Mouse (Mus musculus): ENCODE measurements at regions not wholly inside any gene's neighbourhood (a gene's known extent, or its start where the extent isn't known, plus 50 kb on each side); places are given as distances from the start of the nearest gene placed in this dataset.

GRCm38 (mm10) chr15:67546896-67547400 lies 1046.2 kb upstream of the Lrrc6 start:
- H3K27me3 ChIP-seq, result no peaks in the 10 kb centered on the region
- H3K9me3 ChIP-seq (replicated peaks), result no peaks in the 10 kb centered on the region
- no peak overlapping the region for H3K27ac ChIP-seq
- no peak overlapping the region for H3K4me3 ChIP-seq
- WGBS, result 78% methylated on average over 1 of the region's 1 CpGs
- no peaks in the 10 kb centered on the region for H3K36me3 ChIP-seq
- no peak for ATAC-seq (replicated peaks; ENCODE audit: insufficient number of reproducible peaks, insufficient read depth, low FRiP score, low read depth)
- no peak overlapping the region for H3K4me2 ChIP-seq
- H3K9ac ChIP-seq, result no peak overlapping the region
- H3K4me1 ChIP-seq (replicated peaks), result no peaks in the 10 kb centered on the region

- no peak overlapping the region for H3K4me3 ChIP-seq
- H3K9me3 ChIP-seq (replicated peaks), result no peaks in the 10 kb centered on the region
- H3K9ac ChIP-seq, result no peak overlapping the region
- H3K27me3 ChIP-seq, result no peaks in the 10 kb centered on the region
- no peak overlapping the region for H3K4me2 ChIP-seq
- WGBS, result 60% methylated on average over 6 of the region's 6 CpGs
- no peaks in the 10 kb centered on the region for H3K4me1 ChIP-seq (replicated peaks)
- H3K36me3 ChIP-seq, result no peaks in the 10 kb centered on the region
- no peak overlapping the region for H3K27ac ChIP-seq
- ATAC-seq (replicated peaks; ENCODE audit: insufficient number of reproducible peaks, insufficient read depth, low FRiP score, low read depth), result no peak
These were observed 1045.0 kb upstream of the Lrrc6 start for GRCm38 (mm10) chr15:67545745-67546144.

- no peaks in the 10 kb centered on the region for H3K27me3 ChIP-seq
- no peaks in the 10 kb centered on the region for H3K9me3 ChIP-seq (replicated peaks)
- no peak overlapping the region for H3K27ac ChIP-seq
- no peaks in the 10 kb centered on the region for H3K4me1 ChIP-seq (replicated peaks)
- no peak overlapping the region for H3K4me2 ChIP-seq
- no peak for ATAC-seq (replicated peaks; ENCODE audit: insufficient number of reproducible peaks, insufficient read depth, low FRiP score, low read depth)
- H3K9ac ChIP-seq, result no peak overlapping the region
- H3K36me3 ChIP-seq, result no peaks in the 10 kb centered on the region
- no peak overlapping the region for H3K4me3 ChIP-seq
These were observed 1013.0 kb upstream of the Lrrc6 start for GRCm38 (mm10) chr15:67513722-67514121.

- Histone ChIP-seq H3K4me2 (no peak overlapping the region), H3K27me3 (no peaks in the 10 kb centered on the region), H3K36me3 (no peaks in the 10 kb centered on the region), H3K4me1 (replicated peaks) (no peaks in the 10 kb centered on the region), H3K9ac (no peak overlapping the region), H3K27ac (no peak overlapping the region), H3K4me3 (no peak overlapping the region), H3K9me3 (replicated peaks) (no peaks in the 10 kb centered on the region)
- 82% methylated on average over 7 of the region's 7 CpGs for WGBS
- ATAC-seq (replicated peaks; ENCODE audit: insufficient number of reproducible peaks, insufficient read depth, low FRiP score, low read depth), result no peak
These were observed 994.4 kb upstream of the Lrrc6 start for GRCm38 (mm10) chr15:67495001-67495658.

- no peaks in the 10 kb centered on the region for H3K9me3 ChIP-seq (replicated peaks)
- H3K27me3 ChIP-seq, result no peaks in the 10 kb centered on the region
- no peak overlapping the region for H3K27ac ChIP-seq
- WGBS, result 78% methylated on average over 2 of the region's 2 CpGs
- H3K4me3 ChIP-seq, result no peak overlapping the region
- no peak overlapping the region for H3K9ac ChIP-seq
- no peaks in the 10 kb centered on the region for H3K36me3 ChIP-seq
- ATAC-seq (replicated peaks; ENCODE audit: insufficient number of reproducible peaks, insufficient read depth, low FRiP score, low read depth), result no peak
- no peak overlapping the region for H3K4me2 ChIP-seq
- H3K4me1 ChIP-seq (replicated peaks), result no peaks in the 10 kb centered on the region
These were observed 981.0 kb upstream of the Lrrc6 start for GRCm38 (mm10) chr15:67481733-67482132.

- no peaks in the 10 kb centered on the region for H3K27me3 ChIP-seq
- no peak overlapping the region for H3K4me3 ChIP-seq
- H3K9me3 ChIP-seq (replicated peaks), result no peaks in the 10 kb centered on the region
- H3K4me1 ChIP-seq (replicated peaks), result no peaks in the 10 kb centered on the region
- H3K27ac ChIP-seq, result no peak overlapping the region
- ATAC-seq (replicated peaks; ENCODE audit: insufficient number of reproducible peaks, insufficient read depth, low FRiP score, low read depth), result no peak
- H3K9ac ChIP-seq, result no peak overlapping the region
- WGBS, result 84% methylated on average over 5 of the region's 5 CpGs
- H3K36me3 ChIP-seq, result no peaks in the 10 kb centered on the region
- H3K4me2 ChIP-seq, result no peak overlapping the region
These were observed 973.6 kb upstream of the Lrrc6 start for GRCm38 (mm10) chr15:67474325-67474724.

- no peak overlapping the region for H3K27ac ChIP-seq
- no peaks in the 10 kb centered on the region for H3K9me3 ChIP-seq (replicated peaks)
- no peak overlapping the region for H3K9ac ChIP-seq
- H3K4me1 ChIP-seq (replicated peaks), result no peaks in the 10 kb centered on the region
- no peak overlapping the region for H3K4me2 ChIP-seq
- H3K27me3 ChIP-seq, result no peaks in the 10 kb centered on the region
- ATAC-seq (replicated peaks; ENCODE audit: insufficient number of reproducible peaks, insufficient read depth, low FRiP score, low read depth), result no peak
- H3K4me3 ChIP-seq, result no peak overlapping the region
- H3K36me3 ChIP-seq, result no peaks in the 10 kb centered on the region
These were observed 972.3 kb upstream of the Lrrc6 start for GRCm38 (mm10) chr15:67472979-67473378.

- no peaks in the 10 kb centered on the region for H3K4me1 ChIP-seq (replicated peaks)
- no peak overlapping the region for H3K27ac ChIP-seq
- H3K27me3 ChIP-seq, result no peaks in the 10 kb centered on the region
- WGBS, result 89% methylated on average over 1 of the region's 1 CpGs
- H3K4me3 ChIP-seq, result no peak overlapping the region
- ATAC-seq (replicated peaks; ENCODE audit: insufficient number of reproducible peaks, insufficient read depth, low FRiP score, low read depth), result no peak
- H3K36me3 ChIP-seq, result no peaks in the 10 kb centered on the region
- H3K9me3 ChIP-seq (replicated peaks), result no peaks in the 10 kb centered on the region
- H3K4me2 ChIP-seq, result no peak overlapping the region
- H3K9ac ChIP-seq, result no peak overlapping the region
These were observed 970.6 kb upstream of the Lrrc6 start for GRCm38 (mm10) chr15:67471283-67471682.

GRCm38 (mm10) chr15:67470036-67470435 lies 969.3 kb upstream of the Lrrc6 start:
- Histone ChIP-seq H3K9me3 (replicated peaks) (no peaks in the 10 kb centered on the region), H3K4me1 (replicated peaks) (no peaks in the 10 kb centered on the region), H3K4me2 (no peak overlapping the region), H3K4me3 (no peak overlapping the region), H3K27me3 (no peaks in the 10 kb centered on the region), H3K36me3 (no peaks in the 10 kb centered on the region), H3K9ac (no peak overlapping the region), H3K27ac (no peak overlapping the region)
- ATAC-seq (replicated peaks; ENCODE audit: insufficient number of reproducible peaks, insufficient read depth, low FRiP score, low read depth), result no peak

GRCm38 (mm10) chr15:67467404-67468345 lies 967.0 kb upstream of the Lrrc6 start:
- Histone ChIP-seq H3K27ac (no peak overlapping the region), H3K9me3 (replicated peaks) (no peaks in the 10 kb centered on the region), H3K27me3 (no peaks in the 10 kb centered on the region), H3K9ac (no peak overlapping the region), H3K4me1 (replicated peaks) (no peaks in the 10 kb centered on the region), H3K4me3 (no peak overlapping the region), H3K4me2 (no peak overlapping the region), H3K36me3 (no peaks in the 10 kb centered on the region)
- ATAC-seq (replicated peaks; ENCODE audit: insufficient number of reproducible peaks, insufficient read depth, low FRiP score, low read depth), result no peak
- WGBS, result 42% methylated on average over 4 of the region's 4 CpGs

- Histone ChIP-seq H3K4me3 (no peak overlapping the region), H3K4me2 (no peak overlapping the region), H3K27ac (no peak overlapping the region), H3K9ac (no peak overlapping the region), H3K9me3 (replicated peaks) (no peaks in the 10 kb centered on the region), H3K27me3 (no peaks in the 10 kb centered on the region), H3K36me3 (no peaks in the 10 kb centered on the region), H3K4me1 (replicated peaks) (peaks cover 8% of the 10 kb centered on the region)
- ATAC-seq (replicated peaks; ENCODE audit: insufficient number of reproducible peaks, insufficient read depth, low FRiP score, low read depth), result no peak
- 85% methylated on average over 3 of the region's 3 CpGs for WGBS
These were observed 962.2 kb upstream of the Lrrc6 start for GRCm38 (mm10) chr15:67462863-67463262.
